Mouse (Mus musculus): ENCODE measurements around the gene Gm4737.
"Not testable (repeated sequence)": the region's sequence is repeated elsewhere in the genome, so short reads cannot be mapped to it uniquely, and the experiment has no call there.

Gm4737 gene

GRCm38 (mm10) chr16:46154832-46155231, at the start of gene Gm4737:
TSS of gene Gm4737 (minus strand) at chr16:46155077.
- DNase-seq (ENCODE audit: low spot score) = not testable (repeated sequence)

DNA sequence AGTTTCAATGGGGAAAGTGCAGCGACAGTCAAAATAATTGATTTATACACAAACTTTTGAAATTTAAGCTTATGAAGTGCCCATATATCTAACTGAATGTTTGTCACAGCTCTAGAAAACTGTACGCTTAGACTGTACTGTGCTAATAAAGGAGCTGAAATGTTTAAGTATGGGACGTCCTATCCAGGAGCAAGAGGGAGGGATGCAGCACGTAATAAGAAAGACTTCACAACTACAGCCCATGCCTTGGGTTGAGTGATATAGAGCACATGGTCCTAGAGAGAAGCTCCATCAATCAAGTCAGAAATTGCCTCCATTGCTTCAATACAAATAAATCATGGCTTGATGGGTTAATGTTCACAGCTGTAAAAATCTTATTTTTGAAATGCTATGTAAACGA, 40.9 kb upstream of the Gm4737 start:
- no peak for DNase-seq (ENCODE audit: low spot score)

- no peak for DNase-seq (ENCODE audit: low spot score)
These were observed 28.2 kb upstream of the Gm4737 start for GRCm38 (mm10) chr16:46183096-46183495.

DNA sequence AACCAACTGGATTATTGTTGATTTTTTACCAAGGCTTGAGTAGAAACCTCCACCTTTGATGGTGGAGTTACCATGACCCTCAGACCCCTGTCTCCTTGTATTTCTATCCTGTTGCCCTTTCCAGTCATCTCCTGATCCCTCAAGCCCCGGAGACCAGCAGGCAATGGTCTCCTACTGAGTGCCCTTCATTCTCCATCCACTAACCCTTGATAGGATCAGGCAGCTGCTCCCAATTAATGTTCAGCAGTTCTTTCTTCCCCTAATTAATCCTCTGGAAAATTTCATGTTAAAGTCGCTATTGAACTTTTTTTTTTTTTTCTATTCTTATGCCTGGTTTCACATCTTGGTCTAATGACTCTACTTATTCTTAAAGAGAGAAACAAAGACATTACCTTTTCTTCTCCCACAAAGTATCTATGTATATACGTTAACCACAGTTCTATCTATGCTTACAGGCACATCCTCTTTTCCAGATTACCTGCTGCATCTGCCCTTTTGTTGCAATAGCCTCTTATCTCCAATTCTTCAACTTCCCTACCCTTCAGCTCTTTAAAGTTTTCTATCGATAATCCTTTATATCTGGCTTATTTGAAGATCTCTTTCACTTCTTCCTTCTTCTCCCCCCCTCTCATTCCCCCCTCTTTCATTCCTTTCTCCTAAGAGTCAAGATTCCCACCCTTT, 23.4 kb upstream of the Gm4737 start:
- DNase-seq (ENCODE audit: low spot score) = no peak

- no peak for DNase-seq (ENCODE audit: low spot score)
These were observed 18.2 kb upstream of the Gm4737 start for GRCm38 (mm10) chr16:46173039-46173438.

DNA sequence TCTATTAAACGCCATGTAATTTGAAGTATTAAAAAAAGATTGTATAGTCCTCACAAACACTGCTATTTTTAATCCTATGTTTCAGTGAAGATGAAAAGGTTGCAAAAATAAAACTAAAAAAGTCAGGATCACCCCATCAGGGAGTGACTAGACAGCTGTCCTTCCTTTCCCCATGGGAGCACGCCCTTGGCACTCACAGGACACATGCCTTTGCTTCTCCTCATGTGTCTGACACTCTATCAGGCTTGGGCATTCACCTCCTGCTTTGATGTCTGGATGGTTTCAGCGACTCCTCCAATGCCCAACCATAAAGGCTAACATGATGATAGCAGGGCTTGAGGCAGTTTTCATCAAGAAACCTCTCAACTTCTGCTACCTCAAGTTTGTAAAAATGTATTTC, 12.1 kb upstream of the Gm4737 start:
- no peak for DNase-seq (ENCODE audit: low spot score)

DNA sequence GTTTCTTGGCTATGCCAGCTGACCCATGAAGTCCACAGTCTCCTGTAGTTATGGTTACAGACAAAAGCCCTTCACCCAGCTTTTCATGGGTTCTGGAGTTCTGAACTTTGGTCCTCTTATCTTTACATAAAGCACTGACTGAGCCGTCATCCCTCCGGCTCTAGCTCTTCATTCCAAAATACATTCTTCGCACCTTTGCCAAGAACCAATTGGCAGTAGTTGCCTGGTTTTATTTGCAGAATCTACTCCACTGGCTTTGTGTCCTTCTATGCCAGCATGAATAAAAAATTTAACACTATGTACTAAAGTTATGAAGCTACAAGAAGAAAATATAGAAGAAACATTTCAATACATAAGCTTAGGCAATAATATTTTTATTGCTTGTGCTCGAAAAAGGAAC, 10.4 kb upstream of the Gm4737 start:
- no peak for DNase-seq (ENCODE audit: low spot score)

- no peak for DNase-seq (ENCODE audit: low spot score)
These were observed 3.7 kb downstream of the Gm4737 start for GRCm38 (mm10) chr16:46151141-46151540.

DNA sequence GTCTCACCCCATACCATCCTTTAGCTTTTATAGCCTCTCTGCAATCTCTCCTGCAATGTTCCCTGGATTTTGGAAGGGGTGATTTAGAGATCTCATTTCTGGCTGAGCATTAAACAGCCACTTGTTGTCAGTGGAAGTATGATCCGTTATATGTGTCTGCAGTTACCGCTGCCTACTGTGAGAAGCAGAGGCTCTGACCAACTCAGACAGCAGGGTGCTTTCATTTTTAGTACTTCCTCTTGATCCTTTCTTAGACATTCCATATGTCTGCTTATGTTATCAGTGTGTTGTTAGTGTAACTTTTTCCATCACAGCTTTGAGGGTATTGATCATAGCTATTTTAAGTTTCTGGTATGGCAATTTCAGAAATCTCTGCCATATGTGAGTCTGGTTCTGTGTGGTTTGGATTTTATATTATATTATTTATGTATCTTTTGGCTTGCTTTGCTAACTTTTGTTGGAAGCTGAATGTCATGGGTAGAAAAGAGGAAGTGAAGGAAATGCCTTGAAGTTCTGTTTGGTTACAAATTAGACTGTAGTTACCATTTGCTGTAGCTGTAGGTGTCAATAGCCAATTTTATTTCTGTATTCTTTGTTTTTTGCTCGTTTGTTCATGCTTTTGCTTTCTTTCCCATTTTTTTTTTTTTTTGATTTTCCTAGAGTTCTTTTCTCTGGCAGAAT, 6.1 kb downstream of the Gm4737 start:
- DNase-seq (ENCODE audit: low spot score) = no peak

- no peak for DNase-seq (ENCODE audit: low spot score)
These were observed 7.9 kb downstream of the Gm4737 start for GRCm38 (mm10) chr16:46146962-46147361.

DNA sequence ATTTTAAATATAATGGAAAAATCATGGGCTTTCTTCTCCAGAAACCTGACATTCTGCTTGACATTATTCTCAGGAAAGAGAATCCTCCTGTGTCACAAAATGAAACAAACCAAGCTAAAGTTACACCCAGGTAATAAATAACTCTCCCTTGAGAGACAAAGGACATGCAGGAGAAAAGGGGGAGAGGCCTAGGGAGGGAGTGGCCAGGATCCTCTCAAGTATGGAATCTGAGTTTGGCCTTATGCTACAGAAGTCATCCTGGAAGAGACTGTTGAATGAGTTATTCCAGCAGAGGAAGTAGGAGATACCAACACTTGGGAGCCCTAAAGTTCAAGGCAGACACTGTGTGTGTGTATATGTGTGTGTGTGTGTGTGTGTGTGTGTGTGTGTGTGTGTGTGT, 32.6 kb downstream of the Gm4737 start:
- no peak for DNase-seq (ENCODE audit: low spot score)

- DNase-seq (ENCODE audit: low spot score) = no peak
These were observed 33.5 kb downstream of the Gm4737 start for GRCm38 (mm10) chr16:46121420-46121819.

DNA sequence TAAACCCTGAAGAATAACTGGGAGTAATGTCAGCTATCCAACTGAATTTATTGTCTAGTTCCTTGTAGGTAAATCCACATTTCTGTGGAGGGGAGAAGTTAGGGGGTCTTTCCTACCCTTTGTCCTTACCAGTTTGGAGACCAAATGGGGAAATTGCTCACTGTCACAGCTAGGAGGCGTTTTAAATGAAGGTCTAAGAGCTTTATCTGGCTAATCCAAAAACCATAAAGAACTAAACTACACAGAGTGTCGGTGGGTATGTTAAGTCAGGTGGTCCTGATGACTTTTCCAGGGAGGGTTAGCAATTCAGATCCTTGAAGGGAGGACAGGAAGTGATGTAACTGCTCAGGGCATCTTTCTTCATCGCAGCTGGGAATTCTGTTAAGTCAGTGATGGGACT, 34.3 kb downstream of the Gm4737 start:
- no peak for DNase-seq (ENCODE audit: low spot score)

DNA sequence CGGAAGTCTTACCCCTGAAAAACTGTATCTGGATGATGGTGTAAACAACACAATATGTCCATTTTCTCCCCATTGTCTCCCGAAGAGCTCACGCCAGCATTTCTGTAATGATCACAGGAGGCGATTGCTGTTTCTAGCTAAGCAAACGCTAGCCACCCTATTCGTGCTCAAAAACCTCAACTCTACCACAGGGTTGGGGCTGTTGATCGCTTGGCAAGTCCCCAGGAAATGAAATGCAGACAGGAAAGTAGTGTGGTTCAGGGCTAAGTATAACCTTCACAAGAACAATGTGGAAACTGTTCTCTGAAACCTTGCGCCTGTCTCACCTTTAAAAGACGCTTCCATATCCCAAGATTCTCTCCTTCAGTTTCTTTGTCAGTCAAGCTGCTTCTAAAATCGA, 34.9 kb downstream of the Gm4737 start, which contains the start of gene Cd96:
Gene Cd96, minus strand, starts transcription at position 232 of the 400 bp plus-strand sequence.
- DNase-seq (ENCODE audit: low spot score) = no peak

GRCm38 (mm10) chr16:46117645-46118044, 37.2 kb downstream of the Gm4737 start:
- DNase-seq (ENCODE audit: low spot score) = no peak

GRCm38 (mm10) chr16:46114727-46115126, 40.1 kb downstream of the Gm4737 start:
- no peak for DNase-seq (ENCODE audit: low spot score)

DNA sequence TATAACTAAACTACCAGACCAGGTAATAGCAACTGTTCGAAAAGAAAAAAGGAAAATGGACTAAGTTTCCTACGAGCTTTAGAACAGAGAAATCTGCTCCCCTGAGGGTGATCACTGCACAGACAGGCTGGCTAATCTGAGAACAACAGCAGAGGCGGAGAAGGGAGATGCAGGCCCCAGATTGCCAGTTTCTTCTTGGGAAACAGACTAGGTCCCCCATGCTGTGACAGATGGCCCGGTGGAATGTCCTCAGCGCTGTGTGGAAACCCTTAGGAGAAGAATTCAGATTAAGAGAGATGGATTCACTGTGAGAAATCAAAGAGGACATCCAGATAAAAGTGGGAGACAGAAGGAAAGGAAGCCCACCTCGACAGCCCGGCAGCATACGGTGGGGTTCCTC, 45.3 kb downstream of the Gm4737 start:
- no peak for DNase-seq (ENCODE audit: low spot score)

- no peak for DNase-seq (ENCODE audit: low spot score)
These were observed 47.4 kb downstream of the Gm4737 start for GRCm38 (mm10) chr16:46107431-46107830.

DNA sequence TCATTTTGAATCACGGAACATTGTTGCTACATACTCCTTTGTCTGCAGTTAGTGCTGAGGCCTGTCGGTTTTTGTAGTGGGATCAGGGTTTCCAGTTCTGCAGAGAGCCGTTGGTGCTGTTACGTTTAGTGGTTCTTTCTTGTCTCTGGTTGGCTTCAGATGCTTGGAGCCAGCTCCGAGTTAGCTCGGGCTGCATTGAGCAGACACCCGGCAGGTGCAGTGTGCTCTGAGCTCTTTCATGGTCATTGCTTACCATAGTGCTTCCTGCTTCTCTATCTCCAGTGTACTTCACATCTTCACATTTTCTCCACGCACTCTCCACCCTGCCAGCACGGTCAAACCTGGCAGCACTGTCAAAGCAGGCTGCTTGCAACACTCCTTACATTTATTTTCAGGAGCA, 50.4 kb downstream of the Gm4737 start:
- DNase-seq (ENCODE audit: low spot score) = no peak

Data from c-Kit-positive CD71-positive TER-119-positive erythroid progenitor cells, embryonic 14.5 days (primary cell).